26 mouse cellular contexts compared by ENCODE assay signal in the genomic region with DNA sequence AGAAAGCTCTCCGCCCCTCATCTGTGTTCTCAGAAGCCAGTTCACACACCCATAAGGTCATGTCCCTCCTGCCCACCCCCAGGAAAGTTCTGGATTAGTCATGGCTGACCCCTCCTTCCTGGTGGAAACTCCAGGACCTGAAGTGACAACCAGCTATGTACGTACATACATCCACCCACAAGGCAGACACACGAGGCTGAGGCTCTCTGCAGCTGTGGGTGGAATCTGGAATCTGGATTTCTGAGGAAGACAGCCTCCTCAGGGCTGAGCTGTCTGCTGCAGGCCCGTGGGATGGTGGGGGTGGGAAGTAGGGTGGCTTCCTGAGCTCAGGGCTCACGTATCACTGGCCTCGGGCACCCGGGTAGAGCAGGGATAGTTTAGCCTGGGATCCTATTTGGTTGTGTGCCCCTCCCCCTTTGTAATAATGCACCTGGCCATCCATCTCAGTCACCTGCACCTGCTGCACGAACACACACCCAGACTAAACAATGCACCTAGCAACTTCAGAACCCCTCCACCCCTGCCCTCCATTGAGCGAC. TPM values are rescaled to one million over a fixed set of nuclear protein-coding genes. Genes with fewer than 3 reads are reported as not detected.
DNase-seq lines count a peak whose midpoint lies in the region; ATAC-seq lines count a peak whose summit lies in the region.
"Had no signal": no experiment of that assay in that cellular context is flagged by ENCODE, and none has a peak within 500 bp of the region (broad histone marks: within the 10 kb centered on the region; RNA-seq: fewer than 3 reads in every experiment).

No protein-coding gene starts in this region.

- no peak overlapping the region for H3K9ac ChIP-seq in hindbrain, embryonic 12.5 days
- H3K9ac ChIP-seq in embryonic facial prominence, embryonic 15.5 days: no peak overlapping the region
- no peak overlapping the region for H3K9ac ChIP-seq in intestine, embryonic 15.5 days
- H3K9ac ChIP-seq: heart, embryonic 12.5 days; limb, embryonic 12.5 days; liver, embryonic 12.5 days; midbrain, embryonic 15.5 days had no signal

- H3K27ac ChIP-seq in hindbrain, embryonic 10.5 days: peak overlapping the region; percentile 54; the same call in 1 of the 2 replicates
- H3K27ac ChIP-seq in hindbrain, embryonic 12.5 days: no peak overlapping the region
- 0 out of 2 replicates have a peak overlapping the region, but pooled peaks have one; percentile 3 for H3K27ac ChIP-seq in embryonic facial prominence, embryonic 15.5 days (replicated peaks)
- no peak overlapping the region for H3K27ac ChIP-seq in intestine, embryonic 15.5 days
- H3K27ac ChIP-seq: limb, embryonic 12.5 days; liver, embryonic 12.5 days; midbrain, embryonic 15.5 days had no signal

- H3K9me3 ChIP-seq in hindbrain, embryonic 10.5 days: no peaks in the 10 kb centered on the region
- H3K9me3 ChIP-seq in hindbrain, embryonic 12.5 days (replicated peaks): no peaks in the 10 kb centered on the region
- no peaks in the 10 kb centered on the region for H3K9me3 ChIP-seq in embryonic facial prominence, embryonic 15.5 days (replicated peaks)
- H3K9me3 ChIP-seq in intestine, embryonic 15.5 days: no peaks in the 10 kb centered on the region
- H3K9me3 ChIP-seq: heart, embryonic 12.5 days; limb, embryonic 12.5 days; liver, embryonic 12.5 days; midbrain, embryonic 15.5 days had no signal

- ATAC-seq in hindbrain, embryonic 12.5 days (ENCODE audit: low FRiP score): no peak
- 0 out of 2 replicates have a peak, but pooled peaks have one; percentile 21 for ATAC-seq in embryonic facial prominence, embryonic 15.5 days (ENCODE audit: insufficient number of reproducible peaks, low FRiP score, low TSS enrichment, low read depth)
- no peak for ATAC-seq in intestine, embryonic 15.5 days
- ATAC-seq: activated CD4-positive, CD25-positive, alpha-beta regulatory T cell, adult 4 months; inflammation-experienced regulatory T-cells, adult 6 months; liver, embryonic 12.5 days; midbrain, embryonic 15.5 days had no signal

- peaks cover 53% of the 10 kb centered on the region for H3K4me1 ChIP-seq in hindbrain, embryonic 10.5 days (replicated peaks)
- peaks cover 13% of the 10 kb centered on the region for H3K4me1 ChIP-seq in hindbrain, embryonic 12.5 days
- H3K4me1 ChIP-seq in embryonic facial prominence, embryonic 15.5 days: peaks cover 29% of the 10 kb centered on the region
- peaks cover 26% of the 10 kb centered on the region for H3K4me1 ChIP-seq in intestine, embryonic 15.5 days (replicated peaks)
- H3K4me1 ChIP-seq: liver, embryonic 12.5 days had no signal

- H3K36me3 ChIP-seq in hindbrain, embryonic 10.5 days: peaks cover 2% of the 10 kb centered on the region
- no peaks in the 10 kb centered on the region for H3K36me3 ChIP-seq in hindbrain, embryonic 12.5 days
- no peaks in the 10 kb centered on the region for H3K36me3 ChIP-seq in embryonic facial prominence, embryonic 15.5 days
- H3K36me3 ChIP-seq in intestine, embryonic 15.5 days: no peaks in the 10 kb centered on the region
- H3K36me3 ChIP-seq: heart, embryonic 12.5 days; limb, embryonic 12.5 days; liver, embryonic 12.5 days; midbrain, embryonic 15.5 days had no signal

- DNase-seq in hindbrain, embryonic 10.5 days (ENCODE audit: low spot score): no peak
- peak; percentile 84 for DNase-seq in right cerebral cortex, adult 18-20 months
- DNase-seq in right cerebral cortex, postnatal 14 days: no peak
- DNase-seq in layer of hippocampus, postnatal 10 days (ENCODE audit: low spot score in 2 of 2): no peak
- DNase-seq: adrenal gland, postnatal 10 days; cerebellum, adult 2 months; cerebellum, postnatal 25 days; gastrocnemius, postnatal 10 days; heart, postnatal 10 days; kidney, adult 8-10 months; kidney, postnatal 10 days; lung, adult 18-20 months; lung, postnatal 14 days; right cerebral cortex, postnatal 25 days; spleen, adult 18-20 months; thymus, postnatal 14 days had no signal

- H3K4me2 ChIP-seq in hindbrain, embryonic 12.5 days (replicated peaks): no peak overlapping the region
- no peak overlapping the region for H3K4me2 ChIP-seq in embryonic facial prominence, embryonic 15.5 days (replicated peaks)
- no peak overlapping the region for H3K4me2 ChIP-seq in intestine, embryonic 15.5 days (replicated peaks)
- H3K4me2 ChIP-seq: heart, embryonic 12.5 days; limb, embryonic 12.5 days; liver, embryonic 12.5 days; midbrain, embryonic 15.5 days had no signal

- no peaks in the 10 kb centered on the region for H3K27me3 ChIP-seq in hindbrain, embryonic 10.5 days (ENCODE audit: insufficient read depth, poor library complexity, severe bottlenecking)
- H3K27me3 ChIP-seq in hindbrain, embryonic 12.5 days: no peaks in the 10 kb centered on the region
- no peaks in the 10 kb centered on the region for H3K27me3 ChIP-seq in embryonic facial prominence, embryonic 15.5 days
- H3K27me3 ChIP-seq in intestine, embryonic 15.5 days (replicated peaks): no peaks in the 10 kb centered on the region
- H3K27me3 ChIP-seq: heart, embryonic 12.5 days; limb, embryonic 12.5 days; midbrain, embryonic 15.5 days had no signal

- WGBS in hindbrain, embryonic 10.5 days: 68% methylated on average over 9 of the region's 9 CpGs
- WGBS in hindbrain, embryonic 12.5 days: 72% methylated on average over 9 of the region's 9 CpGs
- WGBS in embryonic facial prominence, embryonic 15.5 days: 44% methylated on average over 9 of the region's 9 CpGs
- WGBS in intestine, embryonic 15.5 days: 55% methylated on average over 9 of the region's 9 CpGs

- H3K4me3 ChIP-seq in hindbrain, embryonic 10.5 days: no peak overlapping the region
- H3K4me3 ChIP-seq in hindbrain, embryonic 12.5 days: no peak overlapping the region
- no peak overlapping the region for H3K4me3 ChIP-seq in embryonic facial prominence, embryonic 15.5 days (replicated peaks)
- H3K4me3 ChIP-seq in intestine, embryonic 15.5 days (replicated peaks): no peak overlapping the region
- H3K4me3 ChIP-seq: heart, embryonic 12.5 days; limb, embryonic 12.5 days; liver, embryonic 12.5 days; midbrain, embryonic 15.5 days had no signal

RNA-seq across cellular contexts. Expression of a gene that starts 12.1 kb away (rescaled TPM):
- polyA plus RNA-seq in hindbrain, embryonic 10.5 days (2016; fragmentation: Nextera tagmentation; extraction: Ambion mirVana): 53.5 and 53.6 TPM in 2 replicates
- polyA plus RNA-seq in hindbrain, embryonic 12.5 days (2016; fragmentation: Nextera tagmentation; extraction: Ambion mirVana): 60.4 and 62.3 TPM in 2 replicates
- 65.5 and 66.6 TPM in 2 replicates for polyA plus RNA-seq in embryonic facial prominence, embryonic 15.5 days (2015; fragmentation: Nextera tagmentation; extraction: Ambion mirVana)
- total RNA-seq in layer of hippocampus, postnatal 10 days (2021): 10 to 100 TPM; 38.4 to 38.9 TPM
- polyA plus RNA-seq in intestine, embryonic 15.5 days (2015; fragmentation: Nextera tagmentation; extraction: Ambion mirVana): 46.7 and 48.7 TPM in 2 replicates

RNA-seq across cellular contexts. Expression of a gene that starts 12.1 kb away (rescaled TPM):
- 55.3 and 59.2 TPM in 2 replicates for polyA plus RNA-seq in hindbrain, embryonic 10.5 days (2016; fragmentation: Nextera tagmentation; extraction: Ambion mirVana)
- 49.9 and 54.0 TPM in 2 replicates for polyA plus RNA-seq in hindbrain, embryonic 12.5 days (2016; fragmentation: Nextera tagmentation; extraction: Ambion mirVana)
- 52.6 and 55.7 TPM in 2 replicates for polyA plus RNA-seq in embryonic facial prominence, embryonic 15.5 days (2015; fragmentation: Nextera tagmentation; extraction: Ambion mirVana)
- total RNA-seq in layer of hippocampus, postnatal 10 days (2021): 10 to 100 TPM; 39.2 to 42.0 TPM
- 50.1 and 51.8 TPM in 2 replicates for polyA plus RNA-seq in intestine, embryonic 15.5 days (2015; fragmentation: Nextera tagmentation; extraction: Ambion mirVana)

RNA-seq across cellular contexts. Expression of a gene that starts 23.1 kb away (rescaled TPM):
- 15.1 and 16.2 TPM in 2 replicates for polyA plus RNA-seq in hindbrain, embryonic 10.5 days (2016; fragmentation: Nextera tagmentation; extraction: Ambion mirVana)
- polyA plus RNA-seq in hindbrain, embryonic 12.5 days (2016; fragmentation: Nextera tagmentation; extraction: Ambion mirVana): 10.7 and 10.8 TPM in 2 replicates
- polyA plus RNA-seq in embryonic facial prominence, embryonic 15.5 days (2015; fragmentation: Nextera tagmentation; extraction: Ambion mirVana): 13.3 and 15.4 TPM in 2 replicates
- 10 to 100 TPM; 16.3 to 19.8 TPM for total RNA-seq in layer of hippocampus, postnatal 10 days (2021)
- 12.6 and 16.4 TPM in 2 replicates for polyA plus RNA-seq in intestine, embryonic 15.5 days (2015; fragmentation: Nextera tagmentation; extraction: Ambion mirVana)

RNA-seq across cellular contexts. Expression of a gene that starts 28.9 kb away (rescaled TPM):
- 2,059 and 2,773 TPM in 2 replicates for polyA plus RNA-seq in hindbrain, embryonic 10.5 days (2016; fragmentation: Nextera tagmentation; extraction: Ambion mirVana)
- 1,558 and 1,759 TPM in 2 replicates for polyA plus RNA-seq in hindbrain, embryonic 12.5 days (2016; fragmentation: Nextera tagmentation; extraction: Ambion mirVana)
- 247 and 255 TPM in 2 replicates for polyA plus RNA-seq in embryonic facial prominence, embryonic 15.5 days (2015; fragmentation: Nextera tagmentation; extraction: Ambion mirVana)
- 1,000 to 10,000 TPM in 1 of 2 experiments, 100 to 1,000 TPM in 1; 969 to 1,026 TPM for total RNA-seq in layer of hippocampus, postnatal 10 days (2021)
- polyA plus RNA-seq in intestine, embryonic 15.5 days (2015; fragmentation: Nextera tagmentation; extraction: Ambion mirVana): 765 and 774 TPM in 2 replicates
- total RNA-seq: MEL had no signal

RNA-seq across cellular contexts. Expression of a gene that starts 57.7 kb away (rescaled TPM):
- 192 and 303 TPM in 2 replicates for polyA plus RNA-seq in hindbrain, embryonic 10.5 days (2016; fragmentation: Nextera tagmentation; extraction: Ambion mirVana)
- polyA plus RNA-seq in hindbrain, embryonic 12.5 days (2016; fragmentation: Nextera tagmentation; extraction: Ambion mirVana): 430 and 446 TPM in 2 replicates
- polyA plus RNA-seq in embryonic facial prominence, embryonic 15.5 days (2015; fragmentation: Nextera tagmentation; extraction: Ambion mirVana): 124 and 126 TPM in 2 replicates
- total RNA-seq in layer of hippocampus, postnatal 10 days (2021): 100 to 1,000 TPM; 840 to 877 TPM
- 91.1 and 92.1 TPM in 2 replicates for polyA plus RNA-seq in intestine, embryonic 15.5 days (2015; fragmentation: Nextera tagmentation; extraction: Ambion mirVana)

Comparison
In these comparisons a context has a peak if more than half of its experiments do, and no peak if none do; other contexts are left out.
1. H3K27ac ChIP-seq: peak in hindbrain, embryonic 10.5 days (single experiment) and embryonic facial prominence, embryonic 15.5 days (single experiment); none in hindbrain, embryonic 12.5 days (single experiment) and intestine, embryonic 15.5 days (single experiment).